Mouse (Mus musculus): ENCODE results near the gene Epb42. TPM values are rescaled to one million over a fixed set of nuclear protein-coding genes. Genes with fewer than 3 reads are reported as not detected.

Epb42 gene
- total RNA-seq, 2 experiments from 2014 or later: not detected

Small RNA genes lying within 50 kb of the gene (microRNA-seq; reads per million reads assigned to microRNA genes)
- gene Gm44325: 0 reads per million in 2 experiments

Other genes with a start within 250 kb of the Epb42 start
- 10 to 100 TPM; 25.2 to 26.5 TPM for gene Cdan1, start 186.9 kb downstream of the Epb42 start, total RNA-seq (2021)
- 10 to 100 TPM; 89.8 to 93.3 TPM for gene Ttbk2, start 186.5 kb downstream of the Epb42 start, total RNA-seq (2021)
- 10 to 100 TPM; 43.2 to 45.0 TPM for gene Ubr1, start 66.4 kb downstream of the Epb42 start, total RNA-seq (2021)
- 10 to 100 TPM; 24.8 to 25.6 TPM for gene Tmem62, start 60.1 kb downstream of the Epb42 start, total RNA-seq (2021)
- gene Ccndbp1, start 28.7 kb downstream of the Epb42 start, total RNA-seq (2021): 10 to 100 TPM; 63.0 to 64.6 TPM
- under 1 TPM in 1 of 2 experiments, not detected in 1; 0.14 TPM for gene Tgm5, start 48.8 kb upstream of the Epb42 start, total RNA-seq (2021)
- gene Tgm7, start 72.7 kb upstream of the Epb42 start, total RNA-seq (2021): under 1 TPM in 1 of 2 experiments, not detected in 1; 0.21 TPM
- gene Adal, start 103.4 kb upstream of the Epb42 start, total RNA-seq (2021): 10 to 100 TPM; 14.5 to 17.8 TPM
- 1 to 10 TPM; 6.9 to 7.6 TPM for gene Lcmt2, start 103.6 kb upstream of the Epb42 start, total RNA-seq (2021)
- 10 to 100 TPM; 45.6 to 49.8 TPM for gene Tubgcp4, start 133.6 kb upstream of the Epb42 start, total RNA-seq (2021)
- gene Zscan29, start 134.1 kb upstream of the Epb42 start, total RNA-seq (2021): 1 to 10 TPM; 6.5 to 6.9 TPM
- gene Trp53bp1, start 234.3 kb upstream of the Epb42 start, total RNA-seq (2021): 100 to 1,000 TPM; 140 to 151 TPM